Mouse (Mus musculus) myocyte (in vitro differentiated cells): Measurements from ENCODE around the gene Mfsd13b. TPM values are rescaled to one million over a fixed set of nuclear protein-coding genes. Genes with fewer than 3 reads are reported as not detected.
"Not testable (repeated sequence)": the region's sequence is repeated elsewhere in the genome, so short reads cannot be mapped to it uniquely, and the experiment has no call there.

ENCODE experiments used
- H3K27me3 ChIP-seq: one replicate; pipeline ENCODE4 v1.6.1; 2011; ENCODE audit not compliant: control insufficient read depth, insufficient read depth, insufficient read length
- H3K36me3 ChIP-seq: one replicate; pipeline ENCODE4 v1.6.1; 2011; ENCODE audit not compliant: control insufficient read depth, insufficient read depth
- H3K4me2 ChIP-seq: one replicate; pipeline ENCODE4 v1.6.1; 2011; ENCODE audit warnings: low read depth, control low read depth
- H3K4me3 ChIP-seq: one replicate; pipeline ENCODE4 v1.5.1; 2011; ENCODE audit warnings: mild to moderate bottlenecking, control low read depth, moderate library complexity
- H3K79me2 ChIP-seq: one replicate; pipeline ENCODE4 v1.6.1; 2011; ENCODE audit not compliant: control insufficient read depth, insufficient read depth
- H3ac ChIP-seq: one replicate; pipeline ENCODE4 v1.6.1; 2011; ENCODE audit not compliant: control insufficient read depth, insufficient read length
- CEBPB ChIP-seq: IDR thresholded peaks from 2 replicates; pipeline ENCODE4 v1.6.1; 2011; ENCODE audit warnings: mild to moderate bottlenecking, moderate library complexity; ENCODE audit not compliant: poor library complexity, insufficient read depth, severe bottlenecking
- E2F4 ChIP-seq: IDR thresholded peaks from one replicate; pipeline ENCODE4 v1.6.1; 2011; ENCODE audit warnings: mild to moderate bottlenecking, control low read depth, moderate library complexity; ENCODE audit not compliant: insufficient read depth
- MAX ChIP-seq: IDR thresholded peaks from one replicate; pipeline ENCODE4 v1.6.1; 2011; ENCODE audit warnings: low read depth, mild to moderate bottlenecking, control low read depth
- MYOD1 ChIP-seq, 3 experiments: IDR thresholded peaks; one replicate each; pipeline ENCODE4 v1.6.1; 2011; ENCODE audit warnings: control low read depth in 2 of 3, low read depth in 2 of 3, mild to moderate bottlenecking in 2 of 3, moderate library complexity in 1 of 3; ENCODE audit not compliant: insufficient read length in 2 of 3, control insufficient read depth in 1 of 3
- MYOG ChIP-seq, 3 experiments: IDR thresholded peaks; one replicate each; pipeline ENCODE4 v1.6.1; 2011; ENCODE audit warnings: control low read depth in 2 of 3, low read depth in 2 of 3, mild to moderate bottlenecking in 2 of 3; ENCODE audit not compliant: insufficient read length in 2 of 3, control insufficient read depth in 1 of 3, insufficient read depth in 1 of 3
- POLR2A ChIP-seq: IDR thresholded peaks from one replicate; pipeline ENCODE4 v1.6.1; 2011; ENCODE audit warnings: low read depth, mild to moderate bottlenecking, control low read depth, moderate library complexity; ENCODE audit not compliant: insufficient read length
- POLR2AphosphoS2 ChIP-seq: IDR thresholded peaks from one replicate; pipeline ENCODE4 v1.6.1; 2011; ENCODE audit warnings: low read depth, control low read depth; ENCODE audit not compliant: insufficient read length
- REST ChIP-seq: IDR thresholded peaks from one replicate; pipeline ENCODE4 v1.6.1; 2011; ENCODE audit warnings: mild to moderate bottlenecking, control low read depth, moderate library complexity; ENCODE audit not compliant: insufficient read depth, insufficient read length
- SRF ChIP-seq: IDR thresholded peaks from one replicate; pipeline ENCODE4 v1.6.1; 2011; ENCODE audit warnings: low read depth; ENCODE audit not compliant: control insufficient read depth, insufficient read length
- TCF12 ChIP-seq: IDR thresholded peaks from one replicate; pipeline ENCODE4 v1.6.1; 2011; ENCODE audit warnings: mild to moderate bottlenecking, control low read depth; ENCODE audit not compliant: poor library complexity, insufficient read depth, severe bottlenecking
- TCF3 ChIP-seq: IDR thresholded peaks from one replicate; pipeline ENCODE4 v1.6.1; 2011; ENCODE audit warnings: low read depth, control low read depth; ENCODE audit not compliant: insufficient read length
- USF1 ChIP-seq: IDR thresholded peaks from one replicate; pipeline ENCODE4 v1.6.1; 2011; ENCODE audit warnings: low read depth, mild to moderate bottlenecking, control low read depth, moderate library complexity
- polyA plus RNA-seq: library from polyadenylated mRNA; unstranded; fragments of >200 nt; fragmentation: generic; extraction: Trizol; gene quantifications from one replicate; pipeline ENCODE4 v1.2.1, GENCODE M21; 2012; ENCODE audit warnings: missing spikeins

The Mfsd13b gene
- polyA plus RNA-seq, 1 experiment, result 0.04 TPM

GRCm38 (mm10) chr7:120953591-120953990, 28.7 kb upstream of the Mfsd13b start:
- not testable (repeated sequence) for H3K36me3 ChIP-seq, H3K4me2 ChIP-seq, H3K79me2 ChIP-seq, H3K4me3 ChIP-seq, H3K27me3 ChIP-seq, H3ac ChIP-seq
- TF ChIP-seq MYOD1 (IDR thresholded peaks at IDR 0.05; ENCODE audit: control insufficient read depth in 1 of 3, insufficient read length in 2 of 3, low read depth in 2 of 3), result peak in 2 of 3 experiments; percentile 1 to 44
- peak in 2 of 3 experiments; percentile 26 to 40 for TF ChIP-seq MYOG (IDR thresholded peaks at IDR 0.05; ENCODE audit: control insufficient read depth in 1 of 3, insufficient read depth in 1 of 3, insufficient read length in 2 of 3, low read depth in 2 of 3)

GRCm38 (mm10) chr7:120960116-120960515, 22.2 kb upstream of the Mfsd13b start:
- Histone ChIP-seq H3ac (no peak overlapping the region), H3K4me2 (no peak overlapping the region), H3K27me3 (no peaks in the 10 kb centered on the region), H3K79me2 (no peaks in the 10 kb centered on the region), H3K4me3 (no peak overlapping the region), H3K36me3 (peaks cover 12% of the 10 kb centered on the region)
- TF ChIP-seq POLR2A (no peak), MAX (no peak), USF1 (no peak), E2F4 (no peak), REST (no peak), MYOG (IDR thresholded peaks at IDR 0.05; ENCODE audit: control insufficient read depth in 1 of 3, insufficient read depth in 1 of 3, insufficient read length in 2 of 3, low read depth in 2 of 3) (no peak), POLR2AphosphoS2 (no peak), TCF3 (no peak), CEBPB (no peak), MYOD1 (IDR thresholded peaks at IDR 0.05; ENCODE audit: control insufficient read depth in 1 of 3, insufficient read length in 2 of 3, low read depth in 2 of 3) (no peak), SRF (no peak), TCF12 (no peak)

GRCm38 (mm10) chr7:120960601-120961000, 21.7 kb upstream of the Mfsd13b start:
- TF ChIP-seq SRF, result no peak
- TF ChIP-seq MYOD1 (IDR thresholded peaks at IDR 0.05; ENCODE audit: control insufficient read depth in 1 of 3, insufficient read length in 2 of 3, low read depth in 2 of 3), result no peak
- TF ChIP-seq POLR2AphosphoS2, result no peak
- TF ChIP-seq E2F4, result no peak
- no peak for TF ChIP-seq MYOG (IDR thresholded peaks at IDR 0.05; ENCODE audit: control insufficient read depth in 1 of 3, insufficient read depth in 1 of 3, insufficient read length in 2 of 3, low read depth in 2 of 3)
- no peak for TF ChIP-seq MAX
- TF ChIP-seq POLR2A, result no peak
- no peak for TF ChIP-seq REST
- TF ChIP-seq USF1, result no peak
- TF ChIP-seq TCF3, result no peak
- TF ChIP-seq CEBPB, result no peak
- Histone ChIP-seq H3K36me3 (peaks cover 12% of the 10 kb centered on the region), H3K27me3 (no peaks in the 10 kb centered on the region), H3ac (no peak overlapping the region), H3K79me2 (no peaks in the 10 kb centered on the region), H3K4me3 (no peak overlapping the region), H3K4me2 (no peak overlapping the region)

- no peaks in the 10 kb centered on the region for H3K79me2 ChIP-seq
- no peaks in the 10 kb centered on the region for H3K27me3 ChIP-seq
- TF ChIP-seq MYOD1 (IDR thresholded peaks at IDR 0.05; ENCODE audit: control insufficient read depth in 1 of 3, insufficient read length in 2 of 3, low read depth in 2 of 3) (no peak), SRF (no peak)
- no peak overlapping the region for H3K4me2 ChIP-seq
- H3K36me3 ChIP-seq, result peaks cover 12% of the 10 kb centered on the region
- H3ac ChIP-seq, result no peak overlapping the region
- no peak overlapping the region for H3K4me3 ChIP-seq
These were observed 20.4 kb upstream of the Mfsd13b start for GRCm38 (mm10) chr7:120961893-120962292.

GRCm38 (mm10) chr7:120963126-120963525, 19.2 kb upstream of the Mfsd13b start:
- Histone ChIP-seq H3K79me2 (peaks cover 4% of the 10 kb centered on the region), H3ac (no peak overlapping the region), H3K27me3 (no peaks in the 10 kb centered on the region), H3K36me3 (peaks cover 7% of the 10 kb centered on the region), H3K4me3 (no peak overlapping the region), H3K4me2 (no peak overlapping the region)
- no peak for TF ChIP-seq REST
- no peak for TF ChIP-seq MYOG (IDR thresholded peaks at IDR 0.05; ENCODE audit: control insufficient read depth in 1 of 3, insufficient read depth in 1 of 3, insufficient read length in 2 of 3, low read depth in 2 of 3)
- no peak for TF ChIP-seq CEBPB
- no peak for TF ChIP-seq POLR2A
- no peak for TF ChIP-seq MYOD1 (IDR thresholded peaks at IDR 0.05; ENCODE audit: control insufficient read depth in 1 of 3, insufficient read length in 2 of 3, low read depth in 2 of 3)
- TF ChIP-seq TCF12, result no peak
- no peak for TF ChIP-seq TCF3
- no peak for TF ChIP-seq USF1
- no peak for TF ChIP-seq E2F4
- no peak for TF ChIP-seq MAX
